Mouse (Mus musculus) midbrain, postnatal 0 days (tissue): ENCODE measurements around the gene Ipo9. TPM values are rescaled to one million over a fixed set of nuclear protein-coding genes. Genes with fewer than 3 reads are reported as not detected.

Source experiments
- ATAC-seq: fragments of 200-750 bp; cut with Nextera tagmentation; 2 replicates; pipeline ENCODE4 v1.8.0; 2017; ENCODE audit warnings: moderate number of reproducible peaks, mild to moderate bottlenecking, moderate TSS enrichment, moderate library complexity; ENCODE audit not compliant: low FRiP score
- DNase-seq: peaks from one replicate; pipeline ENCODE4 v3.0.0-alpha.2; 2015; ENCODE audit warnings: low spot score
- H3K27ac ChIP-seq: fragments of 300-500 bp; sonication (generic); 2 replicates; pipeline ENCODE4 v1.5.1; 2014; ENCODE audit warnings: low read depth, mild to moderate bottlenecking, low read length, mixed read lengths
- H3K27me3 ChIP-seq: fragments of 300-500 bp; sonication (generic); 2 replicates; pipeline ENCODE4 v1.6.1; 2014; ENCODE audit warnings: low read length, control low read depth, mixed read lengths; ENCODE audit not compliant: insufficient read depth
- H3K36me3 ChIP-seq: fragments of 300-500 bp; sonication (generic); 2 replicates; pipeline ENCODE4 v1.6.1; 2014; ENCODE audit warnings: low read length, control low read depth, mixed read lengths; ENCODE audit not compliant: insufficient read depth
- H3K4me1 ChIP-seq: fragments of 300-500 bp; sonication (generic); 2 replicates; pipeline ENCODE4 v1.6.1; 2014; ENCODE audit warnings: mild to moderate bottlenecking, control low read depth, antibody characterized with exemption, low read length, mixed read lengths; ENCODE audit not compliant: insufficient read depth
- H3K4me2 ChIP-seq: fragments of 300-500 bp; sonication (generic); 2 replicates; pipeline ENCODE4 v1.6.1; 2014; ENCODE audit warnings: low read depth, mild to moderate bottlenecking, low read length, mixed read lengths; ENCODE audit not compliant: poor library complexity, severe bottlenecking
- H3K4me3 ChIP-seq: fragments of 300-500 bp; sonication (generic); 2 replicates; pipeline ENCODE4 v1.5.1; 2014; ENCODE audit warnings: low read depth, mild to moderate bottlenecking, low read length, moderate library complexity
- H3K9ac ChIP-seq: fragments of 300-500 bp; sonication (generic); replicated peaks from 2 replicates; pipeline ENCODE4 v1.6.1; 2014; ENCODE audit warnings: mild to moderate bottlenecking, low read length, moderate library complexity, mixed read lengths; ENCODE audit not compliant: poor library complexity, severe bottlenecking
- H3K9me3 ChIP-seq: fragments of 300-500 bp; sonication (generic); 2 replicates; pipeline ENCODE4 v1.6.1; 2016; ENCODE audit warnings: low read length, control low read depth
- CTCF ChIP-seq: IDR thresholded peaks from 2 replicates; pipeline ENCODE4 v1.5.1; 2016; ENCODE audit warnings: antibody characterized with exemption, mild to moderate bottlenecking
- WGBS: fragments of 180-500 bp; shearing (Covaris S2); extraction: QIAGEN DNeasy Blood & Tissue Kit; methylation state at CpG from one replicate; pipeline ENCODE4 v1.1.7; 2014; 5-methylcytosine and 5-hydroxymethylcytosine counted together
- polyA plus RNA-seq: library from polyadenylated mRNA; unstranded; fragments of >200 nt; fragmentation: Nextera tagmentation; extraction: Ambion mirVana; gene quantifications from 2 replicates; pipeline ENCODE4 v1.2.1, GENCODE M21; 2015
- total RNA-seq: library from RNA; depleted of rRNA; stranded (reverse); fragments of >200 nt; gene quantifications from 2 replicates; pipeline ENCODE4 v1.2.3, GENCODE M21; 2014

The Ipo9 gene
- total and polyA plus RNA-seq, 2 experiments from 2014 or later = 88.7 to 89.3 TPM

- H3K4me2 ChIP-seq = no peak overlapping the region
- 94% methylated on average over 6 of the region's 6 CpGs for WGBS
- H3K9ac ChIP-seq = no peak overlapping the region
- H3K36me3 ChIP-seq = peaks cover 2% of the 10 kb centered on the region; the same call in 1 of the 2 replicates
- no peak for ATAC-seq
- no peak overlapping the region for H3K27ac ChIP-seq
- H3K4me1 ChIP-seq = peaks cover 13% of the 10 kb centered on the region
- no peaks in the 10 kb centered on the region for H3K9me3 ChIP-seq
- no peaks in the 10 kb centered on the region for H3K27me3 ChIP-seq
- no peak for TF ChIP-seq CTCF
- DNase-seq = no peak
- H3K4me3 ChIP-seq = no peak overlapping the region
Measured at GRCm38 (mm10) chr1:135427390-135427789, 2.9 kb downstream of the Ipo9 start.

GRCm38 (mm10) chr1:135426645-135427044, 3.7 kb downstream of the Ipo9 start:
- no peak for TF ChIP-seq CTCF
- DNase-seq = no peak

GRCm38 (mm10) chr1:135422772-135423171, 7.5 kb downstream of the Ipo9 start:
- no peak overlapping the region for H3K4me3 ChIP-seq
- DNase-seq (no peak), ATAC-seq (no peak)
- H3K36me3 ChIP-seq = peaks cover 13% of the 10 kb centered on the region
- no peak overlapping the region for H3K27ac ChIP-seq
- WGBS = 90% methylated on average over 6 of the region's 6 CpGs
- no peaks in the 10 kb centered on the region for H3K4me1 ChIP-seq
- H3K9me3 ChIP-seq = no peaks in the 10 kb centered on the region
- no peaks in the 10 kb centered on the region for H3K27me3 ChIP-seq
- TF ChIP-seq CTCF = no peak
- H3K4me2 ChIP-seq = no peak overlapping the region
- no peak overlapping the region for H3K9ac ChIP-seq

More at GRCm38 (mm10) chr1:135426645-135427044, 3.7 kb downstream of the Ipo9 start:
- H3K4me1 ChIP-seq = peaks cover 13% of the 10 kb centered on the region
- H3K36me3 ChIP-seq = peaks cover 2% of the 10 kb centered on the region; the same call in 1 of the 2 replicates
- no peak overlapping the region for H3K27ac ChIP-seq
- H3K9ac ChIP-seq = no peak overlapping the region
- 90% methylated on average over 10 of the region's 10 CpGs for WGBS
- no peaks in the 10 kb centered on the region for H3K9me3 ChIP-seq
- no peak overlapping the region for H3K4me3 ChIP-seq
- ATAC-seq = no peak
- H3K4me2 ChIP-seq = no peak overlapping the region
- H3K27me3 ChIP-seq = no peaks in the 10 kb centered on the region

- no peak overlapping the region for H3K4me3 ChIP-seq
- TF ChIP-seq CTCF = no peak
- H3K27ac ChIP-seq = no peak overlapping the region
- DNase-seq = no peak
- ATAC-seq = no peak
- H3K9ac ChIP-seq = no peak overlapping the region
- no peaks in the 10 kb centered on the region for H3K27me3 ChIP-seq
- H3K9me3 ChIP-seq = no peaks in the 10 kb centered on the region
- H3K4me1 ChIP-seq = no peaks in the 10 kb centered on the region
- H3K4me2 ChIP-seq = no peak overlapping the region
- peaks cover 57% of the 10 kb centered on the region for H3K36me3 ChIP-seq
Measured at GRCm38 (mm10) chr1:135413996-135414395, 16.3 kb downstream of the Ipo9 start.

GRCm38 (mm10) chr1:135412130-135412529, 18.2 kb downstream of the Ipo9 start:
- WGBS = 84% methylated on average over 4 of the region's 4 CpGs
- DNase-seq (no peak), ATAC-seq (no peak)
- Histone ChIP-seq H3K4me1 (no peaks in the 10 kb centered on the region), H3K4me3 (no peak overlapping the region), H3K9me3 (no peaks in the 10 kb centered on the region), H3K9ac (no peak overlapping the region), H3K27me3 (no peaks in the 10 kb centered on the region), H3K4me2 (no peak overlapping the region), H3K36me3 (peaks cover 57% of the 10 kb centered on the region), H3K27ac (no peak overlapping the region)
- no peak for TF ChIP-seq CTCF

GRCm38 (mm10) chr1:135410967-135411366, 19.3 kb downstream of the Ipo9 start:
- Histone ChIP-seq H3K4me1 (no peaks in the 10 kb centered on the region), H3K9me3 (no peaks in the 10 kb centered on the region), H3K4me3 (no peak overlapping the region), H3K4me2 (no peak overlapping the region), H3K27me3 (no peaks in the 10 kb centered on the region), H3K36me3 (peaks cover 54% of the 10 kb centered on the region), H3K27ac (no peak overlapping the region), H3K9ac (no peak overlapping the region)
- TF ChIP-seq CTCF = no peak
- WGBS = 78% methylated on average over 2 of the region's 2 CpGs
- DNase-seq (peak; percentile 10), ATAC-seq (no peak)
